Mouse (Mus musculus): Measurements from ENCODE around the gene Rbfox1.

Rbfox1 gene

DNA sequence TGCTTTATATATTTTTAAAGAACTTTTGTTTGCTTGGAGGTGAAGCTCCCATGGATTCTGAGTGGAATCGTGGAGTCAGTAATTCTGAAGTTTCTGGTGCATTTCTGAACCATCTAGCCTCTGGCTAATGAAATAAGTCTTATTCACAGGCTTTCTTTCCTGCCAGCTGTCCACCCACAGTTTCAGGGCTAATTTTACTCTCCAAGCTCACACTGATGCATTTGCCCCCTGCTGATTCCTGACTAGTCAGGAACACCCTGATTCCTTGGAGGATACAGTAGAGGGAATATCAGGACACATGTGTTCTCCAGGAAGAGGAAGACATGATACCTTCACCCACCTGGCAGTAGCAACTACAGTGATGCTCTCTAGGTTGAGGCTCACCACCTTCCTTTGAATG, 763.6 kb downstream of the Rbfox1 start:
- peak; percentile 49 to 53 for DNase-seq (ENCODE audit: low spot score in 2 of 2)

DNA sequence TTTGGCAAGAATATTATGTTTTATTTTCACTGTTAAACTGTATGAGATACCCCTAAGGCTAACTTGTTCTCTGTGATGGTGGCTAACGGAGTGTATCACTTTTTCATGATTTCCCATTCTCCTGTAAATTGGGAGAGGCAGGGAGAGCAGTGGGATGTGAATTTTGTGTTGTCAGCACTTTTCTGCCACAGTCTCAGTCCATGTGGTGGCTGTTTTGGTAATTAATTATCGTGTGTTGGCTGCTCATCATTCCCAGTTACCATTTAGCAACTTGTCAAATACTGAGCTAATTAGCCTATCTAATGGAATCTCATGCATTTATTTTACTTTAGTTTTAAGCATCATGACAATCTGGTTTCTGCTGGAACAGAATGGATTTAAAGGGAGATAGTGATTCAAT, 773.4 kb downstream of the Rbfox1 start:
- DNase-seq (ENCODE audit: low spot score in 2 of 2), result no peak

GRCm38 (mm10) chr16:6686076-6686757, 801.1 kb downstream of the Rbfox1 start:
- no peak for DNase-seq (ENCODE audit: low spot score in 2 of 2)

GRCm38 (mm10) chr16:6704847-6705246, 819.7 kb downstream of the Rbfox1 start:
- no peak for DNase-seq (ENCODE audit: low spot score in 2 of 2)

DNA sequence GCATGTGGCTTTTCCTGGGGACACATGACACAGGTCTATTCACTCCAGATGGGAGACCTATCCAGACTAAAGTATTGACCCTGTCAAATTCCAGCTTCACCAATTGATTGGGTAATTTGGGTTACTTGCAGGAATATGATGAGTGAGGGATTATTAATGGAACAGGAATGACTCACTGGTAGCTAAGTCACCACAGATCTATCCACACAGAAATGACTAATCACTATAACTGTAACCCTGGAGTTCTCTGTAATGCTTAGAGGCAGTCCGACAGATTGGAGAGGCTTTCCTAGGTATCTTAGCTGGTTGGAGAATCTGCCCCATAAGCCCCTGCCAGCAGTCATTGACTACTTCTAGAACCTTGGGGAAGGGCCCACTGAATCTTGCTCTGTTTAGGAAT, 827.2 kb downstream of the Rbfox1 start:
- no peak for DNase-seq (ENCODE audit: low spot score in 2 of 2)

- DNase-seq (ENCODE audit: low spot score in 2 of 2), result no peak
Observed at GRCm38 (mm10) chr16:6715245-6715644, 830.1 kb downstream of the Rbfox1 start.

- no peak for DNase-seq (ENCODE audit: low spot score in 2 of 2)
Observed at GRCm38 (mm10) chr16:6716214-6716911, 831.2 kb downstream of the Rbfox1 start.

DNA sequence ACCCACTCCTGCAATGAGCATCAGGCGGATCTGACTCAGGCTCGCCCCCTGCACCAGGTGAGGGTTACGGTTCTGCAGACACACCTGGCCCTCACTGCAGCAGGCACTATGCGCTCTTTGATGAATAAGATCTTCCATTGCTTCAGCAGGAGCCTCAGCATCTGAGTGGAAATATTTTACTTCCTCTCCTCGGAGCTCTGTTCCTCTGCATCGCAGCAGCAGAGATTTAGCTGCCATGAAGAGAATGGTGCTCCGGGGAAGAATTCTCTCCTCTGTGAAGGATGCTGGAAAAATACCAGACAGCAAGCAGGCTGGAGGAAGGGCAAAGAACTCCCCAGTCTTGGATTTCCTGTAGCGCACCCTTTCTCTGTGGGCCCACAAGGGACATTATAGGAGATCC, 833.9 kb downstream of the Rbfox1 start:
- no peak for DNase-seq (ENCODE audit: low spot score in 2 of 2)

GRCm38 (mm10) chr16:6732646-6733045, 847.5 kb downstream of the Rbfox1 start:
- DNase-seq (ENCODE audit: low spot score in 2 of 2), result no peak

DNA sequence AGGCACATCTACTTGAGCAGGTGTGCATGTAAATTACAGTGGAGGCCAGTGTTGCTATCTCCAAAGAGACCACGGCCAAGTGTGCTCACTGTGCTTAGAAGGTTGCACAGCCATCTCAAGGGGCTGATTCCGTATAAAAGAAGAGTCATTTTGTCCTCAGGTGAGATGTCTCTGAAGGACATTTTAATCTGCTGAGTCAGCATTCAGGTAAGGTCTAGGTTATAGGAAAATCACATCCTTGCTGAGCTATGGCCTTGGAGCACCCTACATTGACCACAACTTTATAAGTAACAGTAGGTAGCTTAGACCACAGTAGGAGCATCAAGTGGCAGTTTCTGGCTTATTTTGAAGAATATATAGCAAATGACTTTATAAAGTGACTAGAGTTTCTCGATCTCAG, 848.3 kb downstream of the Rbfox1 start:
- DNase-seq (ENCODE audit: low spot score in 2 of 2), result no peak

DNA sequence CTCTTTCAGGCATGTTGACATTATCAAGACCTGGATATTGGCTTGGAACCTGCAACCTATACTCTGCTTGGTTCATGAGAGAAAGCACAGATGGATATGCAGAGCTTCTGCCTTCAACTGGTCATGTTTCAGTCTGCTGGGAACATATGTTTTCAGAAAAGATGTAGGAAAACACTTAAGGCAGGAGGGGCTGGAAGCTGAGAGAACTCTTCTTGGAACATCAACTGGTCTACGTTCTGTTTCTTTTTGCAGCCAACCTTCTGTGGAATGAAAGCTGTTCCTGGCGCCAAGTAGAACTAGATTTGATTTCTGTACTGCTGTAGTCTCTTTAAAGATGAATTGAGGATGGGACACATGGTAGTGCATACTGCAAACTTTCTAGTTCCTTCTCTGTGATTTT, 851.4 kb downstream of the Rbfox1 start:
- DNase-seq (ENCODE audit: low spot score in 2 of 2), result peak in 1 of 2 experiments; percentile 26

DNA sequence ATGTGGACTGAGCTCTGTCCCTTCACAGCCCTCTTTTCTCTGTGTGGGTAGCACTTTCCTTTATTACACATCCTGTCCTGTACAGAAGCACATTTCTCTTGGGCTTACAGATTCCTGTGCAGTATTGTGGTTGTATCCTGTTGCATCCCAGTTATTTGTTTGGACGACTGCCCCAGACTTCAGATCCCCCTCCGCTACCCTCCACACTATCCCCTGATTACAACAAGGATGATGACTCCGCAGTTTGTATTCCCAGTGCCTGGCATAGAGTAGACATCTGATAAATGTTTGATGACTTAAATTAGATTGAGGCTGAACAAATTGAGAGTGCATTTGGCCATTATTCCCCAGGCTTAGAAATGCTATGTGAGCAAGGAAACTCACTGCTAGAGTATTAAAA, 851.8 kb downstream of the Rbfox1 start:
- DNase-seq (ENCODE audit: low spot score in 2 of 2), result no peak

DNA sequence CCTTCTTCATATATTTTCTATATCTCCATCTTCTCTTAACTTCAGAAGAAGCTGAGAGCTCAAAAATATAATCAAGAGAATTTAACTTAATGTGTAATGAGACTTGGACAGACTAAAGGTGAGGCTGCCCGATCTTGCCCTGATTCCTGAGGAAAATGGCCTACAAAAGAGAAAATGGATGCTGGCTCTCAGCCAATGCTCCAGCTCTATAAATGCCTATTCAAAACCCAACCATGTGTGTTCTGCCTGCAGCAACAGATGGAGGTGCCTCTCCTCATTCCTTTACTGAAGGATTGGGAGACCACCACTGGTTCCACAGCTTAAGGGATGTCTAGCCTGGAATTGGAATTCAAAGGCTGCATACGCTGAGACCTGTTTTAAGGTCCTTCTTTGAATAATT, 861.0 kb downstream of the Rbfox1 start:
- no peak for DNase-seq (ENCODE audit: low spot score in 2 of 2)

DNA sequence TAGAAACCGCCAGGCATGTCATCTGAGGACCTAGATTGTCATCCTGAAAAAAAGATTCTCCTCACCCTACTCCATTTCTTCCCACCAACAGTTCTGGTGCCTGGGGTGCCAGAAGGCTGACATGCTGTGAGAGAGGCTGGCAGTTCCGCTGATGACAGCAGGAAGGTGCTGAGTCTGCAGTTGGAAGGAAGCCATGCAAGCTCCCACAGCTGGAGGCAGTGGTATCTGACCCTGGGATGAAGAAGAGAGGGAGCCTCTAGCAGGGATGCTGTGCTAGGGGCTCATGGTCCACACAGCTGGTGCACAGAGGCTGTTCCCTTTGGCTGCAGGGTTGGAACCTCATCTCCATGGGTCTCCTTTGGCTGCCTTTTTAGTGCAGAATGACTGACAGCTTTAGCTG, 865.3 kb downstream of the Rbfox1 start:
- DNase-seq (ENCODE audit: low spot score in 2 of 2), result no peak

DNA sequence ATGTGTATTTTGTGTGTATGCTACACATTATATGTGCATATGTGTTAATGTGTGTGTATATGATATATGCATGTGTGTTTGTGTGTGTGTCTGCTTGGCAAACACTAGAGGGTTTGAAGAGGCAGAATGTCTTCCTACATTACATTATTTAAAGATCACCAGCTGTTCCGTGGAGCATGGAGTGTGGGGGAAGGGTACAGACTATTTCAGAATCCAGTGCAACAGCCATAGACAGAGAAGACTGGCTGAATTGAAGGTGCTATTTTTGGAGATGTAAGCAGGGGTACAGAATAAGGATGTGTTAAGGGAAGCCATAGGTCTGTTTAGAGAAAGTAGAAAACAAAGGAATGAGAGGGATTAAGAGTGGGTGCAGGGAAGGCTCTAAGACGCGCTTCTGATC, 869.7 kb downstream of the Rbfox1 start:
- DNase-seq (ENCODE audit: low spot score in 2 of 2), result peak; percentile 53 to 55

- DNase-seq (ENCODE audit: low spot score in 2 of 2), result no peak
Observed at GRCm38 (mm10) chr16:6769495-6770237, 884.5 kb downstream of the Rbfox1 start.

DNA sequence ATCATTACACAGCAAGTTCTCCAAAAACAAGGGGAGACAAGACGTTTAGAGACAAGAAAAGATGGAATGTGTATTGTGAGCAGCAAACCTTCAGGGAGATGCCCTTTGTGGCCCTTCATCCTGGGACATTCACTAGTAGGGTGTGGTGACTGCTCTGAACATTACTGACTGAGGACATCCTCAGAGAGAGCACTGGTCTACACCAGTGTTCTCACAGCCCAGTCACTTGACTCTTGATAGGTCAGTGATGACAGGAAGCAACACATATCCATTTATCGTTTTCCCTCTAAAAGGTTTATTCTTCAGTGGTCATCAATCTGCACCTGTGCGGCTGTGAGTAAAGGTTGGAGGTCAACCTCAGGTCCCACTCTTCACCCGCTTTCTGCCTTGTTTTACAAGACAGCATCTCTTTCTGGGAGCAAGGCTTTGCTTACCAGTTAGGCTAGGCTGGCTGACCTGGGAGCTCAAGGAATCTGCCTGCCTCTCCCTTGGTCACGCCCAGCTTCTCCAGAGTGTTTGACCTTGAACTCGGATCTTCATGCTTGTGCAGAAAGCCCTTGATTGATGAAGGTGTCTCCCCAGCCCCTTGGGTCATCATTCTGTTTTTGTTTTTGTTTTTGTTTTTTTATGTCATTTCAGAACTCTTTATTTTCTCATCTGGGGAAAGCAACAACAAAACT, 892.5 kb downstream of the Rbfox1 start:
- DNase-seq (ENCODE audit: low spot score in 2 of 2), result no peak

DNA sequence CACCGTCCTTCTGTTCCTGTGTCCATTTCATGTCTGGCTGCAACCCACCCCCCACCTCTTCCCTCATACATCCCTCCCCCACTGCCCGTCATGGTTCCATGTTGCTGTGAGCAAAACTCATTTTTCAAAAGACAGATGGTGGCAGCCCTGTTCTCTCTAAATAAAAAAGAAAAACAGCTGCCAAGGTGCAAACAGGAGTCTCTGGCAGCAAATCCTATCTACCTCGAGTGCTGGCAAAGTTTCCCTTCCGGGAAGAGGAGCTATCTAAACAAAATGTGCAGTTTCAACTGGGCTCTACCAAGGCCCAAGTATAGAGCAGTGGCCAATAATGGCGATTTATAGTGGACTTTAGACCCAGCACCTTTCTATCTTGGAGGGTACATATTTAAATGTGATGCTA, 899.0 kb downstream of the Rbfox1 start:
- DNase-seq (ENCODE audit: low spot score in 2 of 2), result no peak

DNA sequence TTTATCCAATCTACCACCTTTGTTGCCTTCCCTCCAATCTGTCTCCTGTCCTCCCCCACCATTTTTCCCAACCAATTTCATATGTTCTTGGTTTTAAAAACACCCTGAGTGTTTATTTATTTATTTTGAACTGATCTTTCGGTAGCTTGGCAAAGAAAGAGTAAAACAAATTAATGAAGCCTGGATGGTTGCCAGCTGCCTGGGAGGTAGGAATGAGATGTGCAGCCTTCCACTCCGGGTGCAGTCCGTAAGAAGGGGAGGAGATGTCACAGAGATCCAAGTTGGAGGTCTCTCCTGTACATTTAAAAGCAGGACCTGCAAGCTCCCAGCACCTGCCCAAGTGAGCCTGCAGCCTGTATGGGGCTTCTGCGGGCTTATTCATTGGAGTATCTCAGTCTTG, 899.9 kb downstream of the Rbfox1 start:
- no peak for DNase-seq (ENCODE audit: low spot score in 2 of 2)

DNA sequence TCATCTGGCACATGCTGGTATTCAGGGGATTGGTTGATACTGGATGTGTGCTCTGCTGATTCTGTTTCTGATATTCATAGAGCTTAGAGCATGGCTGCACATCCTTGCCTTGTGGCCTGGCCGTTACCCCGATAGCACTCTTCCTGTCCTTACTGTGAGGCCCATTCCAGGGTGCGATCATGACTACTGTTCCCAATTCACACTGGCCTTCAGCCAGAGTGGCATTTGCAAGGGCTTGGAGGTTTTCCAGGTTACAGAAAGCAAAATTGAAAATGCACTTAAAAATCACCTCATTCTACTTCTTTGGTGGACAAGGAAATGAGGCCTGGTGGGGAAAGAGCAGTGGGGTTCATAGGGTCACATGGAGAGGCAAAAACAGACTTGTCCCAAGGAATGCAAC, 906.1 kb downstream of the Rbfox1 start:
- DNase-seq (ENCODE audit: low spot score in 2 of 2), result no peak

DNA sequence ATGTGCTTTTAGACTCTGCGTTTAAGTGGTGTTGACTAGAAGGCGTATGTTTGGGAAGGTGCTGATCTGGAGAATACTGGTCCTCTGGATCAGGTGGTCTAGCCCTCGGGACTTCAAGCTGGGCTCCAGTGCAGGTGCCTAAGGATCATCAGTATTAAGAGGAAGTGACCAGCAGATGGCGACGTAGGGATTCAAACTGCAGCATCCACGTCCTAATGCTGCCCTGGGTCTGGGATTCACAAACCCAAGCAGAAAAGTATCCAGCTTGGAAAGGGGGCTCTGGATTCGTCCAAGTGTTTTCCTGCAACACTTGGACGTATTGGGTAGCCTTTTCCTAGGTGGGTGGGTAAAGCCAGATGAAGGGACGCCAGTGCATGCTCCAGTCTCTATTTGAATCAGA, 906.5 kb downstream of the Rbfox1 start:
- DNase-seq (ENCODE audit: low spot score in 2 of 2), result peak; percentile 76 to 77

- DNase-seq (ENCODE audit: low spot score in 2 of 2), result no peak
Observed at GRCm38 (mm10) chr16:6806246-6806645, 921.1 kb downstream of the Rbfox1 start.

All from right cerebral cortex, adult 2 months (tissue).